Mouse (Mus musculus) midbrain, embryonic 16.5 days (tissue): ENCODE results near the gene Mical2. TPM values are rescaled to one million over a fixed set of nuclear protein-coding genes. Genes with fewer than 3 reads are reported as not detected.

Experiments
- ATAC-seq: fragments of 200-750 bp; cut with Nextera tagmentation; 2 replicates; pipeline ENCODE4 v1.8.0; 2017; ENCODE audit warnings: moderate TSS enrichment
- H3K27ac ChIP-seq: fragments of 300-500 bp; sonication (generic); 2 replicates; pipeline ENCODE4 v1.5.1; 2014; ENCODE audit warnings: mild to moderate bottlenecking, low read length, mixed read lengths
- H3K27me3 ChIP-seq: fragments of 300-500 bp; sonication (generic); 2 replicates; pipeline ENCODE4 v1.6.1; 2014; ENCODE audit warnings: low read depth, low read length, mixed read lengths; ENCODE audit not compliant: control insufficient read depth, insufficient read depth
- H3K36me3 ChIP-seq: fragments of 300-500 bp; sonication (generic); 2 replicates; pipeline ENCODE4 v1.6.1; 2014; ENCODE audit warnings: mild to moderate bottlenecking, low read length, moderate library complexity, mixed read lengths; ENCODE audit not compliant: control insufficient read depth, insufficient read depth
- H3K4me1 ChIP-seq: fragments of 300-500 bp; sonication (generic); 2 replicates; pipeline ENCODE4 v1.6.1; 2014; ENCODE audit warnings: mild to moderate bottlenecking, low read length, mixed read lengths; ENCODE audit not compliant: control insufficient read depth, insufficient read depth
- H3K4me2 ChIP-seq: fragments of 300-500 bp; sonication (generic); 2 replicates; pipeline ENCODE4 v1.6.1; 2014; ENCODE audit warnings: mild to moderate bottlenecking, low read length, mixed read lengths
- H3K4me3 ChIP-seq: fragments of 300-500 bp; sonication (generic); 2 replicates; pipeline ENCODE4 v1.5.1; 2014; ENCODE audit warnings: low read depth, mild to moderate bottlenecking, low read length, moderate library complexity, mixed read lengths
- H3K9ac ChIP-seq: fragments of 300-500 bp; sonication (generic); 2 replicates; pipeline ENCODE4 v1.6.1; 2014; ENCODE audit warnings: low read depth, low read length, mixed read lengths
- H3K9me3 ChIP-seq: fragments of 300-500 bp; sonication (generic); replicated peaks from 2 replicates; pipeline ENCODE4 v1.6.1; 2014; ENCODE audit warnings: mild to moderate bottlenecking, low read length, mixed read lengths; ENCODE audit not compliant: control insufficient read depth, poor library complexity, severe bottlenecking
- WGBS: fragments of 180-500 bp; shearing (Covaris S2); extraction: QIAGEN DNeasy Blood & Tissue Kit; methylation state at CpG from one replicate; pipeline ENCODE4 v1.1.7; 2014; 5-methylcytosine and 5-hydroxymethylcytosine counted together
- polyA plus RNA-seq: library from polyadenylated mRNA; unstranded; fragments of >200 nt; fragmentation: Nextera tagmentation; extraction: Ambion mirVana; gene quantifications from 2 replicates; pipeline ENCODE4 v1.2.1, GENCODE M21; 2015

The Mical2 gene
- polyA plus RNA-seq, 1 experiment from 2014 or later: 5.1 TPM

DNA sequence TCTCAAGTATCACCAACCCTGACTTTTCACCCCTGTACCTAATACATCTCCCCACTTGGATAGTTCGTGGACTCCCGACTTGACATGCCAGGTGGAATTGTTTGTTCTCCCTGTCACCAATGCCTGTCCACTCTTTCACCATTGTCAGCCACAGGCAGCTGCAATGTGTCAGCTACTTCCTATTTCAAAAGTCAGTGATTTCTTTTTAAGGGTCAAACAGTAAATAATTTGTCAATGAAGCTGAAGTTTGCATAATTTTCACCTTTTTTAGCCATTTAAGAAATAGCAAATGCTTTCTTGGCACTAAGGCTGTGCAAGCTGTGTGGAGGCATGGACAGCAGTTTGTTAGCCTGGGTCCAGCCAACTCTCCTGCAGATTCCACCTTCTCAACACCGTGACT, 214.2 kb downstream of the Mical2 start:
- H3K9ac ChIP-seq: no peak overlapping the region
- H3K4me3 ChIP-seq: no peak overlapping the region
- H3K4me1 ChIP-seq: peaks cover 10% of the 10 kb centered on the region
- ATAC-seq: no peak
- 85% methylated on average over 3 of the region's 3 CpGs for WGBS
- no peak overlapping the region for H3K27ac ChIP-seq
- H3K27me3 ChIP-seq: no peaks in the 10 kb centered on the region
- no peak overlapping the region for H3K4me2 ChIP-seq
- H3K9me3 ChIP-seq: peaks cover 4% of the 10 kb centered on the region; the same call in 1 of the 2 replicates
- no peaks in the 10 kb centered on the region for H3K36me3 ChIP-seq

DNA sequence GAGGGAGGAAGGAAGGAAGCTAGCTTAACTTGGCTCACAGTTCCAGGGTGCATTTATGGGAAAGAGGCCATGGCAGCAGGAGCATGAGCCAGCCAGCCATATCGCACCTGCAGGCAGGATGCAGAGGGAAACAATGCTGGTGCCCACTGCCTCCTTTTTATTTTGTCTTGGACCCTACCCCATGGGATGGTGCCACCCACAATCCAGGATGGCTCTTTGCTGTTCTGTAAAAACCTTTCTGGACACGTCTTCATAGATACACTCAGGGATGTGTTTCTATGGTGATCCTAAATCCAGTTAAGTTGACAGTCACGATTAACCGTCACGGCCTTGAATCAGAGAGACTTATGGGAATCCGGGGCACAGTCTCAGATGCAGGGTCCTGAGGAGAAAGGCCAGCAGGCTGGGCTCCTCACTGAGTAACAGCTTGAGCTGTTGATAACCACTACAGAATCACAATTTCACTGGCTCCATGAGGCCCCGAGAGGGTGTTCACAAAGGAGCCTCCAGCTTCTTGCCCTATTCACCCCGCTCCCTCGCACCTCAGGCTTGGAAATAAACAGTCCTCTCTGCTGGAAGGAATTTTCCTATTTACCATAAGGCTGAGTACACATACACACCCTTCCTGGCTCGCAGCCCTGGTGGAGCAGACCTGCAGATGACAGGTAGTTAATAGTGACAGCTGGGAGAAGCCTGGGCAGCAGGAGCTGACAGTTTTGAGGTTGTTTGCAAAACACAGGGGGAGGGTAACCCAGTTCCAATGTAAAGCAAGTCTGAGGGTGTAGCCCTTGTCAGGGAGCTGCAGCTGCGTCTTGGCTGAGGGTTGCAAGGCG, 218.7 kb downstream of the Mical2 start:
- peak overlapping the region; percentile 16; the same call in 1 of the 2 replicates for H3K9ac ChIP-seq
- ATAC-seq: peak; percentile 74
- H3K27me3 ChIP-seq: no peaks in the 10 kb centered on the region
- H3K4me1 ChIP-seq: peaks cover 12% of the 10 kb centered on the region
- no peaks in the 10 kb centered on the region for H3K36me3 ChIP-seq
- 0 out of 2 replicates have a peak overlapping the region, but pooled peaks have one; percentile 5 for H3K4me2 ChIP-seq
- no peak overlapping the region for H3K4me3 ChIP-seq
- peak overlapping the region; percentile 59 for H3K27ac ChIP-seq
- 11% methylated on average over 12 of the region's 12 CpGs for WGBS
- H3K9me3 ChIP-seq: no peaks in the 10 kb centered on the region

DNA sequence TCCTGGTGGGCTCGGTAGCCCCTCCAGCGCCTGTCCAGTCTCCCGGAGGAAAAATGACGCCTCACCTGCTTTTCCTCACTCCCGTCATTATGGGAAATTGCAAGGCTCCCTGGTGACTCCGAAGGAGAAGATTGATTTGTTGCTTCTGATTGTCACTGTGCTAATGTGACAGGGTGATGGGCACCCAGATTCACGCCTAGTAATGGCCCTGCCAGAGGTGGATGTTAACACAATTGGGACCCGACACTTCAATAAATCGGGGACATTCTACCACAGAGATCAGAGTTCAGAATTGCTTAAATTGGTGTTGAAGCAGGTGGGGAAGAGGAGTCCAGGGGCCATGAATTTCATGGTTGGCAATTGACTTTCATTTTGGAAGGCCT, 219.3 kb downstream of the Mical2 start:
- 23% methylated on average over 9 of the region's 9 CpGs for WGBS
- H3K4me2 ChIP-seq: no peak overlapping the region

DNA sequence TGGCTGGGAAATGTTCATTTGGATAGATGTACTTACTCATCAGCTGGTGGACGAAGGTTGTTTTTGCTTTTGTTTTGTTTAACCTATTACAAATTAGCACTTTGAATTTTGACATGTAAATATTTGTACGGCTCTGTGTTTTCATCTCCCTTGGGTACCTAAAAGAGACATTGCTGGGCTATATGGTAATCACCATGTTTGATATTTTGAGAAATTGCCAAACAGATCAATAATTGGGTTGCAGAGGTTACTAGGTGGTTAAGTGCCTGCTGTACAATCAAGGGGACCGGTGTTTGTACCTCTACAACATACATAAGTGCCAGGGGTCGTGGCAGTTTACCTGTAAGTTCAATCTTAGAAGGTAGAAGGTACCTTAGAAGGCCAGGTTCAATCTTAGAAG, 220.8 kb downstream of the Mical2 start:
- Histone ChIP-seq H3K4me1 (peaks cover 12% of the 10 kb centered on the region), H3K9me3 (no peaks in the 10 kb centered on the region), H3K27me3 (no peaks in the 10 kb centered on the region), H3K4me2 (no peak overlapping the region), H3K36me3 (no peaks in the 10 kb centered on the region), H3K27ac (no peak overlapping the region), H3K9ac (no peak overlapping the region), H3K4me3 (no peak overlapping the region)
- ATAC-seq: no peak
- 86% methylated on average over 4 of the region's 4 CpGs for WGBS

More for the DNA sequence above, 219.3 kb downstream of the Mical2 start:
- peak overlapping the region; percentile 59 for H3K27ac ChIP-seq
- no peaks in the 10 kb centered on the region for H3K9me3 ChIP-seq
- H3K36me3 ChIP-seq: no peaks in the 10 kb centered on the region
- H3K27me3 ChIP-seq: no peaks in the 10 kb centered on the region
- peaks cover 12% of the 10 kb centered on the region for H3K4me1 ChIP-seq
- H3K9ac ChIP-seq: peak overlapping the region; percentile 16; the same call in 1 of the 2 replicates
- H3K4me3 ChIP-seq: no peak overlapping the region
- peak; percentile 41; the same call in 1 of the 2 replicates for ATAC-seq

DNA sequence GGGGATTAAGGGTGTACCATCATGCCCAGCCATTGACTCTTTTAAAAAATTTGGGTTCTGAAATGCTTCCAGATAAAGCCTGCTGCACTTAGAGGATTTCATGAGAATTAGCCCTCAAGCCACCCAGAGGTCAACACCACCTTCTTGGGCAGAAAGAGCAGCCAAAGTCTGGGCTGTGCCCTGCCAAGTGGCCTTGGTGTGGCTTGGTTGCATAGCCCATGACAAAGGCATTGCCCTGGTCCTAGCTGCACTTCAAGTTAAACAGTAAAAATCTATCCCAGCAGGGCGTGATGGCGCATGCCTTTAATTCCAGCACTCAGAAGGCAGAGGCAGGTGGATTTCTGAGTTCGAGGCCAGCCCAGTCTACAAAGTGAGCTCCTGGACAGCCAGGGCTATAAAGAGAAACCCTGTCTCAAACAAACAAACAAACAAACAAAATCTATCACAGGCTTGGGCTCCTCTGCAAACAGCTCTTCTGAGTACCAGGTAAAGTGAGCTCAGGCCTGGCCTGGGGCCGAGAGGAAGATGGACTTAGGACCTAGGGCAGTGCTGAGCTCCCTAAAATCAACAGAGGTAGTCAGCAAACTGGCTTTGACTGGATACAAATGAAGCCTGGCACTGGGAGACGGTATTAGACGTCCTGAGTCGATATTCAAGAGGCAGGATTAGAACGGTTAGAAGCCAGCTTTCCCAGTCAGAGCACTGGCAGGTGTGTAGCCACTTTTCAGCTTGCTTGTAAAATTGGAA, 224.5 kb downstream of the Mical2 start:
- no peak for ATAC-seq
- H3K4me1 ChIP-seq: peaks cover 3% of the 10 kb centered on the region; the same call in 1 of the 2 replicates
- WGBS: 75% methylated on average over 8 of the region's 8 CpGs

DNA sequence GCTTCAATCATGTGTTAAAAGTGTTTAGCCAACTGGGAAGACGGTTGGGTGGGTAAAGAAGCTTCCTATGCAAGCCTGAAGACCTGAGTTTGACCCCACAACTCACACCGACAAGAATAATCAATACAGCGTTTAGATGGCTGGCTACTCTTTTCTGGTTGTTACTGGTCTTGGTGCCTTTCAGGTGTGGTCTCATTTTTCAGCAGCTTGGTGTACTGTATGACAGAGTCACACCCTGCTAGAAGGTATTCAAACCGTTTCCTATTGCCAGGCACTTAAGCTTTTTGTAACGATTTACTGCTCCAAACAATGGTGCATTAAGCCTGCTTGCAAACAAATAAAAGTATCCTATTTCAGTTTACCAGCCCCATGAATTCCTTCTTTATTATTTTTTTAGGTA, 226.8 kb downstream of the Mical2 start:
- WGBS: 66% methylated on average over 5 of the region's 5 CpGs
- ATAC-seq: no peak
- Histone ChIP-seq H3K27me3 (no peaks in the 10 kb centered on the region), H3K36me3 (no peaks in the 10 kb centered on the region), H3K4me1 (peaks cover 3% of the 10 kb centered on the region; the same call in 1 of the 2 replicates), H3K9me3 (no peaks in the 10 kb centered on the region), H3K9ac (no peak overlapping the region), H3K4me3 (no peak overlapping the region), H3K4me2 (no peak overlapping the region), H3K27ac (no peak overlapping the region)

More for the DNA sequence above, 224.5 kb downstream of the Mical2 start:
- Histone ChIP-seq H3K4me3 (no peak overlapping the region), H3K9me3 (no peaks in the 10 kb centered on the region), H3K27me3 (no peaks in the 10 kb centered on the region), H3K27ac (no peak overlapping the region), H3K36me3 (no peaks in the 10 kb centered on the region), H3K9ac (no peak overlapping the region), H3K4me2 (no peak overlapping the region)

DNA sequence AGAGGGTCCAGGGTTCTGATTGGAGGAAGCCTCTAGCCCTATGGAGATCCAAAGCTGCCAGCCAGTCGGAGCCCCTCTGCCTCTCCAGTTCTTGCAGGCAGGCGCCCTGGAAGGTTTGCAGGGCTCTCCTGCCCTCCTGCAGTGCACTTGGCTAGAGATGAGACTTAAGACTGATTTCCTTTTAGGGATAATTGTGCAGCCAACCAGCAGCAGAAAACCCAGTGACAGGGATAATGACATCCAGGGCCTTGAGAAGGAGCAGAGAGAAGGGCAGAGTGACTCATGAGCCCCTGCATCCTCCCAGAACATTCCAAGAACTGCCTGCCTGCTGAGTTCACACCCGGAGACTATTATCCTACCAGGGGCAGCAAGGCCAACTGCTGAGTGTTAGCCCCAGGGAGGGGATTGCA, 228.2 kb downstream of the Mical2 start:
- no peaks in the 10 kb centered on the region for H3K36me3 ChIP-seq
- H3K27me3 ChIP-seq: no peaks in the 10 kb centered on the region
- ATAC-seq: no peak
- H3K4me3 ChIP-seq: no peak overlapping the region
- H3K9me3 ChIP-seq: no peaks in the 10 kb centered on the region
- 16% methylated on average over 3 of the region's 3 CpGs for WGBS
- H3K9ac ChIP-seq: no peak overlapping the region
- H3K4me2 ChIP-seq: no peak overlapping the region
- H3K4me1 ChIP-seq: peaks cover 3% of the 10 kb centered on the region; the same call in 1 of the 2 replicates
- H3K27ac ChIP-seq: no peak overlapping the region

DNA sequence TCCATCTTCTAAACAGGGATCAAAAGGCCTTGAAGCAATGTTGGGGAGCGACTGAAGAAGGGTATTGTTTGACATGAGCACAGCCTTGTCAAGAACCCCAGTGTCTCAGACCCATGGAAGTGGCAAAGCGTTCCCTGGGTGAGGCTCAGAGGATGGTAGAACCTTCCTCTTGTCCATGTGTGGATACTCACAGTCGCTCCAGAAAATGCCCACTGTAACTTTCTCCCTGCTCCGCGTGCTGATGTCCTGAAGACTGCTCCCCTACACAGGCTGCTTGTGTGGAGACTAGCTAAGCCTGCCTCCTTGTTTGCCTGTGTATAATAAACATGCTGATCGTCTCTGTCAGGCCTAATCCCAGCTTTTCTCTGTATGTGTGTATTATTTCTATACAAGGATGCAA, 228.7 kb downstream of the Mical2 start:
- WGBS: 51% methylated on average over 6 of the region's 6 CpGs
- H3K4me2 ChIP-seq: no peak overlapping the region
- H3K4me3 ChIP-seq: no peak overlapping the region
- H3K9me3 ChIP-seq: no peaks in the 10 kb centered on the region
- no peak for ATAC-seq
- no peaks in the 10 kb centered on the region for H3K36me3 ChIP-seq
- H3K27me3 ChIP-seq: no peaks in the 10 kb centered on the region
- peaks cover 3% of the 10 kb centered on the region; the same call in 1 of the 2 replicates for H3K4me1 ChIP-seq
- no peak overlapping the region for H3K9ac ChIP-seq
- H3K27ac ChIP-seq: no peak overlapping the region

DNA sequence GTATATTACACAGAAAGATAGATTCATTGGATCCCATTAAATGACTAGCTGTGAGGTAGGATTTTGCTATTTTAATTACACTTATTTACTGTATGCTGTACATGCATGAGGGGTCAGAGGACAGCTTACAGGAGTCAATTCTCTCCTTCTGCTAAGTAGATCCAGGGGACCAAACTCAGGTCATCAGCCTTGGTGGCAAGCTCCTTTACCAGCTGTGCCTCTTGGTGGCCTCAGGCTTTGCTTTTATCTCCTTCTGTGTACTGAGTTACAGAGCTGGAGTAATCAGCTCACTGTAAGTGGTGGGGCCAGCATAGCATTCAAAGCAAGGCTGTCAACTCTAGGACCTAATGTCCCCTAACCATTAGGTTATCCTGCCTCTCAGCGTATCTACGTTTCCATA, 229.3 kb downstream of the Mical2 start:
- Histone ChIP-seq H3K4me1 (peaks cover 3% of the 10 kb centered on the region; the same call in 1 of the 2 replicates), H3K4me2 (no peak overlapping the region), H3K4me3 (no peak overlapping the region), H3K27ac (no peak overlapping the region), H3K27me3 (no peaks in the 10 kb centered on the region), H3K9me3 (no peaks in the 10 kb centered on the region), H3K9ac (no peak overlapping the region), H3K36me3 (no peaks in the 10 kb centered on the region)
- ATAC-seq: no peak
- 74% methylated on average over 2 of the region's 2 CpGs for WGBS
